Mouse (Mus musculus) intestine, embryonic 15.5 days (tissue): ENCODE measurements around the gene Dusp3. TPM values are rescaled to one million over a fixed set of nuclear protein-coding genes. Genes with fewer than 3 reads are reported as not detected.
A peak's percentile ranks its signal among the peaks of the same experiment; 100 is the strongest.

ENCODE experiments used
- ATAC-seq: fragments of 200-750 bp; cut with Nextera tagmentation; 2 replicates; pipeline ENCODE4 v1.8.0; 2017; ENCODE audit warnings: moderate TSS enrichment, moderate library complexity
- H3K27ac ChIP-seq: fragments of 300-500 bp; sonication (generic); 2 replicates; pipeline ENCODE4 v1.5.1; 2015; ENCODE audit warnings: mild to moderate bottlenecking, inconsistent platforms
- H3K27me3 ChIP-seq: fragments of 300-500 bp; sonication (generic); replicated peaks from 2 replicates; pipeline ENCODE4 v1.6.1; 2015; ENCODE audit warnings: inconsistent platforms
- H3K36me3 ChIP-seq: fragments of 300-500 bp; sonication (generic); 2 replicates; pipeline ENCODE4 v1.6.1; 2015; ENCODE audit warnings: inconsistent platforms
- H3K4me1 ChIP-seq: fragments of 300-500 bp; sonication (generic); replicated peaks from 2 replicates; pipeline ENCODE4 v1.6.1; 2015; ENCODE audit warnings: inconsistent platforms
- H3K4me2 ChIP-seq: fragments of 300-500 bp; sonication (generic); replicated peaks from 2 replicates; pipeline ENCODE4 v1.6.1; 2015; ENCODE audit warnings: mild to moderate bottlenecking, inconsistent platforms
- H3K4me3 ChIP-seq: fragments of 300-500 bp; sonication (generic); replicated peaks from 2 replicates; pipeline ENCODE4 v1.5.1; 2015; ENCODE audit warnings: inconsistent platforms
- H3K9ac ChIP-seq: fragments of 300-500 bp; sonication (generic); 2 replicates; pipeline ENCODE4 v1.6.1; 2015; ENCODE audit warnings: inconsistent platforms
- H3K9me3 ChIP-seq: fragments of 300-500 bp; sonication (generic); 2 replicates; pipeline ENCODE4 v1.6.1; 2016; ENCODE audit warnings: inconsistent platforms
- WGBS: fragments of 180-500 bp; shearing (Covaris S2); methylation state at CpG from one replicate; pipeline ENCODE4 v1.1.7; 2015; 5-methylcytosine and 5-hydroxymethylcytosine counted together
- polyA plus RNA-seq: library from polyadenylated mRNA; unstranded; fragments of >200 nt; fragmentation: Nextera tagmentation; extraction: Ambion mirVana; gene quantifications from 2 replicates; pipeline ENCODE4 v1.2.1, GENCODE M21; 2015

Gene Dusp3
- polyA plus RNA-seq, 1 experiment from 2014 or later: 26.5 TPM

- H3K27ac ChIP-seq: no peak overlapping the region
- H3K4me2 ChIP-seq: no peak overlapping the region
- no peak overlapping the region for H3K4me3 ChIP-seq
- H3K36me3 ChIP-seq: no peaks in the 10 kb centered on the region; the same call in 1 of the 2 replicates
- H3K9ac ChIP-seq: no peak overlapping the region
- no peak for ATAC-seq
- WGBS: 81% methylated on average over 15 of the region's 15 CpGs
- H3K9me3 ChIP-seq: no peaks in the 10 kb centered on the region
- no peaks in the 10 kb centered on the region for H3K4me1 ChIP-seq
- no peaks in the 10 kb centered on the region for H3K27me3 ChIP-seq
These were observed 22.3 kb upstream of the Dusp3 start for GRCm38 (mm10) chr11:102008954-102009637.

- 85% methylated on average over 8 of the region's 8 CpGs for WGBS
- Histone ChIP-seq H3K36me3 (peaks cover 2% of the 10 kb centered on the region; the same call in 1 of the 2 replicates), H3K9ac (no peak overlapping the region), H3K4me2 (no peak overlapping the region), H3K27me3 (no peaks in the 10 kb centered on the region), H3K27ac (no peak overlapping the region), H3K4me3 (no peak overlapping the region), H3K9me3 (no peaks in the 10 kb centered on the region), H3K4me1 (no peaks in the 10 kb centered on the region)
- 0 out of 2 replicates have a peak, but pooled peaks have one; percentile 23 for ATAC-seq
These were observed 21.6 kb upstream of the Dusp3 start for GRCm38 (mm10) chr11:102008372-102008771.

DNA sequence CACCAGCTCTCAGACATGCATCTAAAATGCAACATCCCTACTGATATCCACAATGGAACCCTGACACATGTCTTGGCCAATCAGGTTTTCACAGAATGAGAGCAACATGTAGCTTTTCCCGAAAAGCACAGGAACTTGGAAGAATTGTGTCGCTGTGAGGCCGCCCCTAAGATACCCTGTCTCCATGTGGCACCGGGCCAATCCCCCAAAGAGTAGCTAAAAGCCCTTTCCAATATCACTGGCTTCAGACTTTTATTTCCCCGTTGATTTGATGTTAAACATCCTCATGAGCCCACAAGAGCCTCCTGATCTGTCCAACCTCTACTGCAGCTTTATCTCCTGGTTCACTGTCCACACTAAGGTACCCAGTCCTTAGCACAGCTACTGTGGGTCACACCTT is 19.9 kb upstream of the Dusp3 start:
- no peak overlapping the region for H3K9ac ChIP-seq
- H3K27me3 ChIP-seq: no peaks in the 10 kb centered on the region
- no peaks in the 10 kb centered on the region for H3K9me3 ChIP-seq
- no peak overlapping the region for H3K27ac ChIP-seq
- no peaks in the 10 kb centered on the region for H3K4me1 ChIP-seq
- no peak for ATAC-seq
- 90% methylated on average over 5 of the region's 5 CpGs for whole genome bisulfite sequencing
- H3K36me3 ChIP-seq: peaks cover 2% of the 10 kb centered on the region; the same call in 1 of the 2 replicates
- H3K4me2 ChIP-seq: no peak overlapping the region
- no peak overlapping the region for H3K4me3 ChIP-seq

GRCm38 (mm10) chr11:102006271-102006670 is 19.5 kb upstream of the Dusp3 start:
- Histone ChIP-seq H3K9ac (no peak overlapping the region), H3K27ac (no peak overlapping the region), H3K4me3 (no peak overlapping the region), H3K27me3 (no peaks in the 10 kb centered on the region), H3K9me3 (no peaks in the 10 kb centered on the region), H3K36me3 (peaks cover 2% of the 10 kb centered on the region; the same call in 1 of the 2 replicates), H3K4me1 (no peaks in the 10 kb centered on the region), H3K4me2 (no peak overlapping the region)
- ATAC-seq: no peak
- WGBS: 61% methylated on average over 9 of the region's 9 CpGs

DNA sequence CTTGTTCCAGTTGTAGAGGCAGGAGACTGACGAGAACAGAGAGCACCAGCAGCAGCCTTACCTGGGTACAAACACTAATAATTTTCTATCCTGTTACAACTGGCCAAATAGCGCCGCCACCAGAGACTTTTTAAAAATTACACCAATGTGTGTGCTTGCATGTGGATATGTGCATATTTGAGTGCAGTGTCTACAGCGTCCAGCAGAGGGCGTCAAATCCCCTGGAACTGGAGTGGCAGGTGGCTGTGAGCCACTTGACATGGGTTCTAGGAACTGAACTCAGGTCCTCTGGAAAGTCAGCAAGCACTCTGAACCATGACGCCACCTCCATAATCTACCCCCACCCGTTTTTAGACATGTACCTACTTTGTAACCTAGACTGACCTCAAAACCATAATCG is 17.4 kb upstream of the Dusp3 start:
- Histone ChIP-seq H3K27ac (no peak overlapping the region), H3K9me3 (no peaks in the 10 kb centered on the region), H3K4me1 (0 out of 2 replicates have a peak, but pooled peaks cover 2% of the 10 kb centered on the region), H3K4me2 (no peak overlapping the region), H3K9ac (no peak overlapping the region), H3K27me3 (no peaks in the 10 kb centered on the region), H3K36me3 (peaks cover 2% of the 10 kb centered on the region; the same call in 1 of the 2 replicates), H3K4me3 (no peak overlapping the region)
- 93% methylated on average over 8 of the region's 8 CpGs for WGBS
- ATAC-seq: no peak

DNA sequence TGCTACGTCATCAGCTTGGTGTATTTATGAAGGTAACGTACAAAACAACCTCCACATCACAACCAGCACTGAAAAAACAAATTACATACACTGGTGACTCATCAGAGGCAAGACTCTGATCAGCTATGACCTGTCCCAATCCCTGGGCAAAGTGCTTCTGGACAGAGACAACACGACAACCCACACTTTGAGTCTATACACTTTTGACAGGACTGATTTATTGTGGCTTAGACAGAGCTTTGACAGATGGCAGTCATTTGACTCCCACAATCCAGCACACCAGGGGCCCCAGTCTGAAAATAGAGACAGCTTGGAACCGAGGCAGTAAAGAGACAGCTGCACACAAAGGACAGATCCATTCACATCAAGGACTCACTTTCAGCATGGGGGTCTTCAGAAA is 12.7 kb upstream of the Dusp3 start:
- Histone ChIP-seq H3K9ac (no peak overlapping the region), H3K36me3 (peaks cover 2% of the 10 kb centered on the region; the same call in 1 of the 2 replicates), H3K4me3 (no peak overlapping the region), H3K9me3 (no peaks in the 10 kb centered on the region), H3K27me3 (no peaks in the 10 kb centered on the region), H3K27ac (no peak overlapping the region), H3K4me2 (no peak overlapping the region), H3K4me1 (0 out of 2 replicates have a peak, but pooled peaks cover 4% of the 10 kb centered on the region)
- WGBS: 57% methylated on average over 4 of the region's 4 CpGs
- peak; percentile 43; the same call in 1 of the 2 replicates for ATAC-seq

GRCm38 (mm10) chr11:101998258-101998657 is 11.4 kb upstream of the Dusp3 start:
- Histone ChIP-seq H3K9ac (no peak overlapping the region), H3K4me1 (0 out of 2 replicates have a peak, but pooled peaks cover 4% of the 10 kb centered on the region), H3K9me3 (no peaks in the 10 kb centered on the region), H3K27ac (no peak overlapping the region), H3K36me3 (no peaks in the 10 kb centered on the region), H3K4me2 (no peak overlapping the region), H3K4me3 (no peak overlapping the region), H3K27me3 (no peaks in the 10 kb centered on the region)
- ATAC-seq: no peak
- 44% methylated on average over 5 of the region's 5 CpGs for WGBS

GRCm38 (mm10) chr11:101995938-101996337 is 9.1 kb upstream of the Dusp3 start:
- H3K9me3 ChIP-seq: no peaks in the 10 kb centered on the region
- H3K4me2 ChIP-seq: no peak overlapping the region
- 0 out of 2 replicates have a peak, but pooled peaks cover 4% of the 10 kb centered on the region for H3K4me1 ChIP-seq
- WGBS: 83% methylated on average over 7 of the region's 7 CpGs
- H3K27ac ChIP-seq: no peak overlapping the region
- ATAC-seq: no peak
- H3K4me3 ChIP-seq: no peak overlapping the region
- no peak overlapping the region for H3K9ac ChIP-seq
- H3K27me3 ChIP-seq: no peaks in the 10 kb centered on the region
- no peaks in the 10 kb centered on the region for H3K36me3 ChIP-seq

DNA sequence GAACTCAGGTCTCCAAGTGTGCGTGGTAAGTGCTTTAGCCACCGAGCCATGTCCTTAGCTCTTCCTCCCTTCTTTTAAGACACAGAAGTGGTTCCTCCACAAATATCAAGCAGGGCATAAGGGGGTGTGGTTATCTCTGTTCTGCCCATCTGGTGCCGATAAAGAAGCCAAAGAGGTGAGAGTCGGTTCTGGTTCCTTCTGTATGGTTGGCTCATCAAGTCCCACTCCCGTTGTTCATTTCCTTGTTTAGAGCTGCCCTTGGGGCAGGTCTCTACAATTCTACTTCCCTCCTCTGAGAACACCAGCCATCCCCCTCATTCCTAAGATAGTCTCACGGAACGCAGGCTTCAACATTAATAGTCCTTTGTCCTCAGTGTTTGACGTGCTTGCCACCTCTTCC is 7.3 kb upstream of the Dusp3 start:
- 0 out of 2 replicates have a peak, but pooled peaks cover 3% of the 10 kb centered on the region for H3K4me1 ChIP-seq
- no peaks in the 10 kb centered on the region for H3K9me3 ChIP-seq
- ATAC-seq: no peak
- WGBS: 66% methylated on average over 8 of the region's 8 CpGs
- H3K36me3 ChIP-seq: no peaks in the 10 kb centered on the region
- H3K4me2 ChIP-seq: no peak overlapping the region
- no peak overlapping the region for H3K9ac ChIP-seq
- no peaks in the 10 kb centered on the region for H3K27me3 ChIP-seq
- no peak overlapping the region for H3K27ac ChIP-seq
- H3K4me3 ChIP-seq: no peak overlapping the region

GRCm38 (mm10) chr11:101992411-101992810 is 5.6 kb upstream of the Dusp3 start:
- Histone ChIP-seq H3K9ac (no peak overlapping the region), H3K27me3 (no peaks in the 10 kb centered on the region), H3K4me1 (no peaks in the 10 kb centered on the region), H3K4me2 (no peak overlapping the region), H3K27ac (no peak overlapping the region), H3K36me3 (no peaks in the 10 kb centered on the region), H3K4me3 (no peak overlapping the region), H3K9me3 (no peaks in the 10 kb centered on the region)
- WGBS: 89% methylated on average over 7 of the region's 7 CpGs
- no peak for ATAC-seq

DNA sequence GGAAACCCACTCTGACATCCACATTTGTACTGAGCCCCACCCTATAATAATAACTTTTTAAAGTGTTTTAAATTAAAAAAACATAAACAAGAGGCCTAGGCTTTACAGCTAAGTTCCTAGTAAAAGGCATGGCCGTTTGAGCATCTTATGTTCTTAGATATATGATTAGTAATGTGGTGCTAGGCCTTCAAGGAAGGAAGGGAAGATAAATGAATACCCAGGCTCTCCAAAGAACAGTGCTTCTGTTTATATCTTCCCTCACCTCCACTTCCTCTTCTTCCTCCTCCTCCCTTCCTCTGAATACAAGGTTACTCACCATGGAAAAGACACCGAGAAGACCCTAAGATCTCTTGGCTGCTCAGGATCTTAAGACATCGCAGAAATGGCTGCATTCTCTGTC is 5.0 kb upstream of the Dusp3 start:
- Histone ChIP-seq H3K4me1 (no peaks in the 10 kb centered on the region), H3K9me3 (no peaks in the 10 kb centered on the region), H3K27ac (no peak overlapping the region), H3K4me2 (no peak overlapping the region), H3K9ac (no peak overlapping the region; the same call in 1 of the 2 replicates), H3K4me3 (no peak overlapping the region), H3K27me3 (no peaks in the 10 kb centered on the region), H3K36me3 (no peaks in the 10 kb centered on the region)
- 66% methylated on average over 3 of the region's 3 CpGs for WGBS
- ATAC-seq: no peak

GRCm38 (mm10) chr11:101990244-101990643 is 3.4 kb upstream of the Dusp3 start:
- Histone ChIP-seq H3K36me3 (no peaks in the 10 kb centered on the region), H3K27me3 (no peaks in the 10 kb centered on the region), H3K4me3 (no peak overlapping the region), H3K9ac (no peak overlapping the region), H3K27ac (no peak overlapping the region), H3K4me2 (no peak overlapping the region), H3K9me3 (no peaks in the 10 kb centered on the region), H3K4me1 (0 out of 2 replicates have a peak, but pooled peaks cover 2% of the 10 kb centered on the region)
- 82% methylated on average over 3 of the region's 3 CpGs for WGBS
- ATAC-seq: no peak

GRCm38 (mm10) chr11:101985990-101986389 is 823 bp downstream of the Dusp3 start:
- Histone ChIP-seq H3K4me3 (no peak overlapping the region), H3K27ac (no peak overlapping the region), H3K4me2 (peak overlapping the region; percentile 40; the same call in 1 of the 2 replicates), H3K4me1 (peaks cover 10% of the 10 kb centered on the region), H3K36me3 (no peaks in the 10 kb centered on the region), H3K27me3 (no peaks in the 10 kb centered on the region), H3K9ac (no peak overlapping the region), H3K9me3 (no peaks in the 10 kb centered on the region)
- 7% methylated on average over 10 of the region's 10 CpGs for WGBS
- ATAC-seq: peak; percentile 28; the same call in 1 of the 2 replicates
